Mouse (Mus musculus) CH12.LX (cell line): ENCODE results near the gene A730061H03Rik. TPM values are rescaled to one million over a fixed set of nuclear protein-coding genes. Genes with fewer than 3 reads are reported as not detected.

ENCODE experiments used
- DNase-seq: peaks from one replicate; pipeline ENCODE4 v3.0.0-alpha.2; 2013; ENCODE audit errors: extremely low read depth
- H3K27ac ChIP-seq: 2 replicates; pipeline ENCODE4 v1.5.1; 2012; ENCODE audit warnings: low read depth, mild to moderate bottlenecking, control low read depth, moderate library complexity; ENCODE audit not compliant: insufficient read depth
- H3K27me3 ChIP-seq: replicated peaks from 2 replicates; pipeline ENCODE3; 2012; ENCODE audit warnings: inconsistent platforms
- H3K36me3 ChIP-seq, 2 experiments: replicated peaks in 1 of 2; 2 replicates each; pipeline versions ENCODE3 to v1.6.1; 2012; ENCODE audit warnings: inconsistent platforms in 1 of 2, low read length in 1 of 2, mild to moderate bottlenecking in 1 of 2, mixed read lengths in 1 of 2, moderate library complexity in 1 of 2; ENCODE audit not compliant: control insufficient read depth in 1 of 2, insufficient read depth in 1 of 2
- H3K4me1 ChIP-seq, 2 experiments: 2 replicates each; pipeline ENCODE4 v1.6.1; 2012; ENCODE audit warnings: inconsistent platforms in 1 of 2, moderate library complexity in 1 of 2; ENCODE audit not compliant: insufficient read depth in 2 of 2, control insufficient read depth in 1 of 2
- H3K4me2 ChIP-seq: 2 replicates; pipeline ENCODE4 v1.6.1; 2012; ENCODE audit warnings: low read depth, mild to moderate bottlenecking, control low read depth; ENCODE audit not compliant: poor library complexity, insufficient read depth, severe bottlenecking
- H3K4me3 ChIP-seq, 3 experiments: fragments of 150-350 bp in 1 of 3; sonication (generic) in 1 of 3; replicated peaks in 1 of 3; 2 replicates each; pipeline versions ENCODE3 to v1.5.1; 2011 to 2012; ENCODE audit warnings: low read depth in 2 of 3, low read length in 2 of 3, mild to moderate bottlenecking in 2 of 3, moderate library complexity in 2 of 3, control low read depth in 1 of 3, improper control_type of control experiment in 1 of 3, inconsistent platforms in 1 of 3, mixed read lengths in 1 of 3; ENCODE audit not compliant: poor library complexity in 1 of 3
- H3K79me2 ChIP-seq: replicated peaks from 2 replicates; pipeline ENCODE4 v1.6.1; 2012; ENCODE audit warnings: mild to moderate bottlenecking, moderate library complexity; ENCODE audit not compliant: control insufficient read depth, poor library complexity, insufficient read depth, severe bottlenecking; ENCODE audit errors: extremely low read depth
- H3K9ac ChIP-seq: 2 replicates; pipeline ENCODE4 v1.6.1; 2012; ENCODE audit warnings: low read depth, mild to moderate bottlenecking, control low read depth, moderate library complexity; ENCODE audit not compliant: insufficient read depth
- H3K9me3 ChIP-seq: replicated peaks from 2 replicates; pipeline ENCODE3; 2012; ENCODE audit warnings: low read length, inconsistent platforms, mixed read lengths
- BHLHE40 ChIP-seq: IDR thresholded peaks from 2 replicates; pipeline ENCODE4 v1.6.1; 2011; ENCODE audit warnings: mild to moderate bottlenecking, low read depth, low read length, improper control_type of control experiment
- CHD1 ChIP-seq: IDR thresholded peaks from 2 replicates; pipeline ENCODE4 v1.6.1; 2012; ENCODE audit warnings: low read depth, low read length, improper control_type of control experiment, inconsistent platforms
- CHD2 ChIP-seq: IDR thresholded peaks from 2 replicates; pipeline ENCODE4 v1.6.1; 2011; ENCODE audit warnings: low read length, improper control_type of control experiment
- ELF1 ChIP-seq: IDR thresholded peaks from 2 replicates; pipeline ENCODE4 v1.6.1; 2014; ENCODE audit warnings: low read depth, mild to moderate bottlenecking, inconsistent platforms, low read length, improper control_type of control experiment
- EP300 ChIP-seq: IDR thresholded peaks from 2 replicates; pipeline ENCODE4 v1.6.1; 2011; ENCODE audit warnings: low read length, improper control_type of control experiment
- ETS1 ChIP-seq: conservative IDR thresholded peaks from 2 replicates; pipeline ENCODE4 v1.6.1; 2012; ENCODE audit warnings: low read depth, mild to moderate bottlenecking, inconsistent platforms, low read length, improper control_type of control experiment, moderate library complexity
- HCFC1 ChIP-seq: IDR thresholded peaks from 2 replicates; pipeline ENCODE4 v1.6.1; 2012; ENCODE audit warnings: low read depth, mild to moderate bottlenecking, inconsistent platforms, low read length, improper control_type of control experiment
- IRF4 ChIP-seq: IDR thresholded peaks from 2 replicates; pipeline ENCODE4 v1.6.1; 2014; ENCODE audit warnings: low read depth, mild to moderate bottlenecking, inconsistent platforms, low read length, improper control_type of control experiment
- JUND ChIP-seq: conservative IDR thresholded peaks from 2 replicates; pipeline ENCODE4 v1.6.1; 2011; ENCODE audit warnings: low read depth, low read length, improper control_type of control experiment
- KAT2A ChIP-seq: IDR thresholded peaks from 2 replicates; pipeline ENCODE4 v1.6.1; 2012; ENCODE audit warnings: low read length, improper control_type of control experiment, inconsistent platforms; ENCODE audit not compliant: insufficient replicate concordance
- MAFK ChIP-seq: IDR thresholded peaks from 2 replicates; pipeline ENCODE4 v1.6.1; 2011; ENCODE audit warnings: low read length, improper control_type of control experiment; ENCODE audit not compliant: insufficient replicate concordance
- MAX ChIP-seq: IDR thresholded peaks from 2 replicates; pipeline ENCODE4 v1.6.1; 2011; ENCODE audit warnings: low read length, improper control_type of control experiment
- MAZ ChIP-seq: IDR thresholded peaks from 2 replicates; pipeline ENCODE4 v1.6.1; 2012; ENCODE audit warnings: low read depth, mild to moderate bottlenecking, inconsistent platforms, low read length, improper control_type of control experiment, moderate library complexity
- MEF2A ChIP-seq: IDR thresholded peaks from 2 replicates; pipeline ENCODE4 v1.6.1; 2014; ENCODE audit warnings: low read depth, mild to moderate bottlenecking, inconsistent platforms, low read length, improper control_type of control experiment, borderline replicate concordance
- MXI1 ChIP-seq: IDR thresholded peaks from 2 replicates; pipeline ENCODE4 v1.6.1; 2011; ENCODE audit warnings: mild to moderate bottlenecking, low read depth, low read length, improper control_type of control experiment
- MYC ChIP-seq: IDR thresholded peaks from 2 replicates; pipeline ENCODE4 v1.6.1; 2011; ENCODE audit warnings: low read depth, mild to moderate bottlenecking, improper control_type of control experiment, low read length
- NELFE ChIP-seq: IDR thresholded peaks from 2 replicates; pipeline ENCODE4 v1.6.1; 2011; ENCODE audit warnings: low read depth, low read length, improper control_type of control experiment
- NRF1 ChIP-seq: IDR thresholded peaks from 2 replicates; pipeline ENCODE4 v1.6.1; 2014; ENCODE audit warnings: low read depth, mild to moderate bottlenecking, inconsistent platforms, low read length, improper control_type of control experiment, moderate library complexity
- POLR2A ChIP-seq: IDR thresholded peaks from 2 replicates; pipeline ENCODE4 v1.6.1; 2011; ENCODE audit warnings: low read depth, mild to moderate bottlenecking, improper control_type of control experiment, low read length
- SIN3A ChIP-seq: IDR thresholded peaks from 2 replicates; pipeline ENCODE4 v1.6.1; 2012; ENCODE audit warnings: low read length, improper control_type of control experiment, inconsistent platforms
- TBP ChIP-seq: conservative IDR thresholded peaks from 2 replicates; pipeline ENCODE4 v1.6.1; 2011; ENCODE audit warnings: low read depth, low read length, improper control_type of control experiment
- TCF12 ChIP-seq: IDR thresholded peaks from 2 replicates; pipeline ENCODE4 v1.6.1; 2014; ENCODE audit warnings: low read depth, mild to moderate bottlenecking, inconsistent platforms, low read length, improper control_type of control experiment
- USF1 ChIP-seq: IDR thresholded peaks from 2 replicates; pipeline ENCODE4 v1.6.1; 2014; ENCODE audit warnings: low read depth, mild to moderate bottlenecking, inconsistent platforms, low read length, improper control_type of control experiment
- USF2 ChIP-seq: conservative IDR thresholded peaks from 2 replicates; pipeline ENCODE4 v1.6.1; 2011; ENCODE audit warnings: low read depth, low read length, improper control_type of control experiment
- ZC3H11A ChIP-seq: IDR thresholded peaks from 2 replicates; pipeline ENCODE4 v1.6.1; 2012; ENCODE audit warnings: low read depth, mild to moderate bottlenecking, inconsistent platforms, low read length, improper control_type of control experiment
- ZKSCAN1 ChIP-seq: IDR thresholded peaks from 2 replicates; pipeline ENCODE4 v1.6.1; 2012; ENCODE audit warnings: low read depth, inconsistent platforms, low read length, improper control_type of control experiment, borderline replicate concordance
- ZMIZ1 ChIP-seq: IDR thresholded peaks from 2 replicates; pipeline ENCODE4 v1.6.1; 2012; ENCODE audit warnings: low read depth, mild to moderate bottlenecking, inconsistent platforms, low read length, improper control_type of control experiment
- dilution Hi-C: fragments of 300-500 bp; cut with MboI; formaldehyde crosslinking; loops from 2 replicates; pipeline ENCODE4 v1.14.3; 2020; ENCODE audit warnings: low sequenced_read_pairs; ENCODE audit not compliant: extremely low pct_unique_long_range_greater_than_20kb, extremely low pct_ligation_motif_present
- in situ Hi-C: fragments of 300-500 bp; cut with MboI; formaldehyde crosslinking; loops from 3 replicates; pipeline ENCODE4 v1.14.3; 2019; ENCODE audit warnings: low sequenced_read_pairs, low pct_ligation_motif_present, low pct_unique_long_range_greater_than_20kb, mixed read lengths
- polyA plus RNA-seq: library from polyadenylated mRNA; unstranded; fragments of >175 nt; gene quantifications from 2 replicates; pipeline ENCODE4 v1.2.1, GENCODE M21; 2012; ENCODE audit warnings: low read depth; ENCODE audit not compliant: insufficient read length
- total RNA-seq, 2 experiments: library from RNA; depleted of rRNA; stranded (reverse); fragments of 300-350 nt in 1 of 2; fragments of >200 nt in 1 of 2; gene quantifications; 2 replicates each; pipeline ENCODE4 v1.2.3; 2012 to 2014

A730061H03Rik gene
- total RNA-seq (2012; rRNA removed): 0.34 and 0.63 TPM in 2 replicates
- total RNA-seq (2014; rRNA removed): not detected in 2 replicates
- polyA plus RNA-seq: 0.93 and 1.4 TPM in 2 replicates

DNA sequence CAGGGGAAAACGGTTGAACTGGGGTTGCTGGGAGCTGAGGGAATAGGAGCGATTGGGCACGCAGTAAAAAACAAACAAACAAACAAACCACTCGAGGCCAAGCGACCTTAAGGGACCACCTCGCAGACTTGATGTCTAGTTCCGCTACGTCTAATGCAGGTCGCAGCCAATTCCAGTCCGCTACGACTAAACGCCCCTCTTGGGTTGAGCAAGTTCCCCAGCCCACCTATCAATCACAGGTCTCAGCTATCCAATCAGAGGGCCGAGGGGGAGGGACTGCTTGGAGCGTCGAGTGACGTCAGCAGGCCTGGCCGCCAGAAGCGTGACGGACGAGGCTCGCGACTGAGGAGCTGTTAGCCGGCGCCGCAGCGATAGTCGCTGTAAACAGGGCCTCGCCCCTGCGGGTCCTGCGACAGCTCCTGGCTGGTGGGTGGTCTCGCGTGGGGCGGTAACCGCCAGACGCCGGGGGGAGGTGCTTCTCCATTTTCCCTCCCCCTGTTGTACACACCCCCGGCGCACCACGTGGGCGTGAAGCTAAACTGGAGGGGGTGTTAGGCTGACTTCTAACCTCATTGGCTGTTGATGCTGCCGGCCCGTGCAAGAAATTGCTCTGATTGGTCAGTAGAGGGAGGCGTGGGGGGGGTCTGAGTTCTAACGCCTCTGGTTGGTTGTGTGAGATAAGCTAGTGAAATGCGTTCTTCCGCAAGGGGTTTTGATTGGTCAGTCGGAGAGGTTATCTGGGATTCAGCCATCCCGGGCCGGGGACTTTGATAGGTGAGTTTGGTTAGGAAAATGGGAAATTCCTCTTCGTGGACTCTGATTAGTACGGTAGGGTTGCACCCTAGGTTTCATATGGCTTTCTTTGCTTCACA lies at the start of gene A730061H03Rik:
Gene A730061H03Rik (minus strand): TSS at position 205 of the 872 bp plus-strand sequence.
- Histone ChIP-seq H3K79me2 (peaks cover 6% of the 10 kb centered on the region; the same call in 1 of the 2 replicates), H3K9ac (peak within 1 kb of the TSS; percentile 87), H3K27ac (peak within 1 kb of the TSS; percentile 95), H3K4me3 (peak within 1 kb of the TSS; percentile 69 to 80 (median 80))
- DNase-seq: peak; percentile 99
- peak; percentile 51; the same call in 1 of the 2 replicates for TF ChIP-seq ETS1
- peak; percentile 48; the same call in 1 of the 2 replicates for TF ChIP-seq NRF1
- TF ChIP-seq MYC: peak; percentile 64; the same call in 1 of the 2 replicates
- peak; percentile 97 for TF ChIP-seq MAX
- peak; percentile 86 for TF ChIP-seq ELF1
- peak; percentile 85 for TF ChIP-seq USF1
- TF ChIP-seq POLR2A: peak; percentile 39
- peak; percentile 95 for TF ChIP-seq CHD2
- TF ChIP-seq BHLHE40: peak; percentile 73
- no peak for TF ChIP-seq EP300
- TF ChIP-seq MAFK: no peak
- peak; percentile 91 for TF ChIP-seq MXI1
- peak; percentile 89 for TF ChIP-seq SIN3A
- 0 out of 2 replicates have a peak, but pooled peaks have one; percentile 19 for TF ChIP-seq NELFE
- TF ChIP-seq JUND: 0 out of 2 replicates have a peak, but pooled peaks have one; percentile 19
- TF ChIP-seq TBP: peak; percentile 71
- peak; percentile 70 for TF ChIP-seq USF2
- TF ChIP-seq ZMIZ1: peak; percentile 41; the same call in 1 of the 2 replicates
- no peak for TF ChIP-seq ZKSCAN1
- TF ChIP-seq ZC3H11A: no peak
- peak; percentile 33 for TF ChIP-seq TCF12
- peak; percentile 51; the same call in 1 of the 2 replicates for TF ChIP-seq MEF2A
- TF ChIP-seq HCFC1: peak; percentile 60; the same call in 1 of the 2 replicates
- TF ChIP-seq KAT2A: no peak
- peak; percentile 31 for TF ChIP-seq IRF4
- TF ChIP-seq MAZ: peak; percentile 91
- no peak for TF ChIP-seq CHD1
- TF ChIP-seq, all 38 proteins: peak for 21
- Histone ChIP-seq H3K4me1 (peaks cover 9 to 32% of the 10 kb centered on the region in 2 experiments), H3K4me2 (peak within 1 kb of the TSS; percentile 73), H3K36me3 (peaks cover 17 to 36% of the 10 kb centered on the region in 2 experiments), H3K27me3 (no peaks in the 10 kb centered on the region), H3K9me3 (no peaks in the 10 kb centered on the region)
- dilution Hi-C loops (no loop called here), in situ Hi-C loops (no loop called here)
